Mouse (Mus musculus) lung, postnatal 0 days (tissue): ENCODE measurements at regions not wholly inside any gene's neighbourhood (a gene's known extent, or its start where the extent isn't known, plus 50 kb on each side); places are given as distances from the start of the nearest gene placed in this dataset.

Experiments
- CTCF ChIP-seq: IDR thresholded peaks from 2 replicates; pipeline ENCODE4 v1.5.1; 2016; ENCODE audit warnings: antibody characterized with exemption, mild to moderate bottlenecking
- EP300 ChIP-seq: IDR thresholded peaks from 2 replicates; pipeline ENCODE4 v1.6.1; 2016; ENCODE audit warnings: antibody characterized with exemption, mild to moderate bottlenecking, control low read depth

DNA sequence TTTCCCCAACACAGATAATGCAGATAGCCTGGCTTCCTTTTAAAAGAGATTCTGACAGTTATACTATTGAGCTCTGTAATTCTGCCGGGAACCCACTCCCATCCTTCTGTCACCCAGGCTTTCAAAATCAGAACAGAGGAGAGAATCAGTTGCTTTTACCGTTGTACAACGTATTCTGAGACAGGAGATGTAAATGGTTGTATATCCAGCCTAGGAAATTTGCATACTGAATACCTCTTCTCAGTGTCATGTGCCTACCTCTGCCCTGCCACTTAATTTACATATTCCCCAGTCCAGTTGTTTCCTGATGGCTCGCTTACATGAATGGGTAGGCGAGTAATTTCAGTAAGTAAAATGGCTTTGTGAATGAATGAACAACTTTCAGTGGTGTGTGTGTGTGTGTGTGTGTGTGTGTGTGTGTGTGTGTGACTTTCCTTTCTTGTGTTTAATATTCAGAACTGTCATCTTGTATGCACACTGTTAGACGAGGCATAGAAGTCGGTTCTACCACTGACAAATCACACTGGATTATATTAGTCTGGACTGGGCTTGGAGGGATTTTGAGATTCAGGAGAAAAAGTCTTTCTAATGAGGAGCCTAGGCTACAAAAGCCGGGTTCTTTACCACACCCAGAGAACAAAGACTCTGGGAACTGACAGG, 282.2 kb upstream of the Cdh6 start:
- TF ChIP-seq CTCF = no peak
- TF ChIP-seq EP300 = no peak
